Mouse (Mus musculus): ENCODE results near the gene Lsm7. TPM values are rescaled to one million over a fixed set of nuclear protein-coding genes. Genes with fewer than 3 reads are reported as not detected.

Gene Lsm7
- polyA plus RNA-seq, 1 experiment: 242 TPM

DNA sequence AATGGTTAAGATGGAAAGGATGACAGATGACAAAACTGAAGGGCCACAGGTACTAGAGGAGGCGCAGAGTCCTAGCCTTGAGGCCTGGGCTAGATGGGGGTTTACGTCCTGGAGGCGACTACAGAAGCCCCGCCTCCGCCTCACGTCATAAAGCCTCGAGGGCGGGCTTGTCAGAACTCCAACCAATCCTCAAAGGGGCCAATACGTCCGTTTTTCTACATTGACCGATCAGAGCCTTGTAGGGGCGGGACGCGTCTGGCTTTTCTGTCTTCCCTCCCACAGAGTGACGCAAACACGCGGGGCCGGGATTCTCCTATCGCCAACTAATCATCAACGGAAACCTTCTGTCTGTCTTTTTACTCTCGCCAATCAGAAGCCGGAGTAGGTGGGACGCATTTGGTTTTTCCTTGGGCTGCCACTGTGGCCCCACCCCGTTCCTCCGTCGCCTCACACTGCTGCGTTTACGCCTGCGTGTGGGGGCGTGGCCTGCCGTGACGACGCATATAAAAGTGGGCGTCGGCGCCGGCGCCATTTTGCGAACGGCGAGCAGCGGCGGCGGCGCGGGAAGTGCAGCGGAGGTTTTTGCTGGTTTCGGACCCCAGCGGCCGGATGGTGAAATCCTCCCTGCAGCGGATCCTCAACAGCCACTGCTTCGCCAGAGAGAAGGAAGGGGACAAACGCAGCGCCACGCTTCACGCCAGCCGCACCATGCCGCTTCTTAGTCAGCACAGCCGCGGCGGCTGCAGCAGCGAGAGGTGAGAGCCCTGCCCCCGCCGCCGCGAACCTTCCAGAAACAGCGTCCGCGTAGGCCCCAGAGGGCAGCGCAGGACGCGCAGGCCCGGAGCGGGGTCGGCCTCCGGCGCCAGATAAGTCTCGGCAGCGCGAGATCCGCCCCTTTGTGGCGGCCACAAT is 28.6 kb downstream of the Lsm7 start, which contains the start of gene Oaz1:
Oaz1 (plus strand) TSS at position 506 of the 912 bp plus-strand sequence.
- whole genome bisulfite sequencing: under 1% methylated on average over 82 of the region's 82 CpGs
- Histone ChIP-seq H3K27ac (ENCODE audit: control insufficient read depth, insufficient read depth, low read length) (peak within 1 kb of the TSS; percentile 70), H3K27me3 (ENCODE audit: control insufficient read depth, insufficient read depth, low read length) (no peaks in the 10 kb centered on the region), H3K36me3 (ENCODE audit: control insufficient read depth, insufficient read depth, low read length) (peaks cover 10% of the 10 kb centered on the region), H3K4me1 (replicated peaks; ENCODE audit: control insufficient read depth, insufficient read depth, low read length) (peaks cover 21% of the 10 kb centered on the region), H3K4me3 (ENCODE audit: control insufficient read depth, insufficient read depth, low read length) (peak within 1 kb of the TSS; percentile 78)
- DNase-seq: peak; percentile 98
- TF ChIP-seq CTCF (IDR thresholded peaks at IDR 0.05; ENCODE audit: borderline replicate concordance, control insufficient read depth, extremely low read depth, insufficient read depth, low read length, poor library complexity) (0 out of 2 replicates have a peak, but pooled peaks have one; percentile 44), POLR2A (IDR thresholded peaks at IDR 0.05; ENCODE audit: control insufficient read depth, extremely low read depth, insufficient read depth, low read length, poor library complexity) (peak; percentile 78; the same call in 1 of the 2 replicates)

DNA sequence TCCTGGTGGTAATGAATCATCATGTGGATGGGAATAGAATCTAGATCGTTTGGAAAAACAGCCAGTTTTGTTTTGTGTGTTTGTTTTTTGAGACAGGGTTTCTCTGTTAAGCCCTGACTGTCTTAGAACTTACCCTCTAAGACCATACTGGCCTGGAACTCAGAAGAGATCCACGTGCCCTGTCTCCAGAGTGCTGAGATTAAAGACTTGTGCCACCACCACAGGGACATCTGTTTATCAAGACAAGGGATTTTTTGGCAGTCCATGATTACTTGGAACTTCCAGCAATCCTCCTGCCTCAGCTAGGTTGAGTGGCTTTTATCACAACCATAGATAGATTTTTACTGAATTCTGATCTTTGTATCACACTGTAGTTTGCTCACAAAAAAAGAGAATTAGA is 30.2 kb downstream of the Lsm7 start:
- no peak overlapping the region for H3K4me3 ChIP-seq (ENCODE audit: control insufficient read depth, insufficient read depth, low read length)
- WGBS: 38% methylated on average over 2 of the region's 2 CpGs
- DNase-seq: no peak
- peaks cover 21% of the 10 kb centered on the region for H3K4me1 ChIP-seq (replicated peaks; ENCODE audit: control insufficient read depth, insufficient read depth, low read length)
- H3K27ac ChIP-seq (ENCODE audit: control insufficient read depth, insufficient read depth, low read length): peak overlapping the region; percentile 92; the same call in 1 of the 2 replicates
- H3K36me3 ChIP-seq (ENCODE audit: control insufficient read depth, insufficient read depth, low read length): peaks cover 8% of the 10 kb centered on the region
- TF ChIP-seq CTCF (IDR thresholded peaks at IDR 0.05; ENCODE audit: borderline replicate concordance, control insufficient read depth, extremely low read depth, insufficient read depth, low read length, poor library complexity): no peak
- TF ChIP-seq POLR2A (IDR thresholded peaks at IDR 0.05; ENCODE audit: control insufficient read depth, extremely low read depth, insufficient read depth, low read length, poor library complexity): no peak
- H3K27me3 ChIP-seq (ENCODE audit: control insufficient read depth, insufficient read depth, low read length): no peaks in the 10 kb centered on the region

GRCm38 (mm10) chr10:80823847-80824643 is 31.0 kb downstream of the Lsm7 start:
- peak overlapping the region; percentile 92 for H3K27ac ChIP-seq (ENCODE audit: control insufficient read depth, insufficient read depth, low read length)
- peaks cover 21% of the 10 kb centered on the region for H3K4me1 ChIP-seq (replicated peaks; ENCODE audit: control insufficient read depth, insufficient read depth, low read length)
- peak; percentile 45 for DNase-seq
- 10% methylated on average over 8 of the region's 8 CpGs for WGBS
- no peaks in the 10 kb centered on the region for H3K27me3 ChIP-seq (ENCODE audit: control insufficient read depth, insufficient read depth, low read length)
- TF ChIP-seq POLR2A (IDR thresholded peaks at IDR 0.05; ENCODE audit: control insufficient read depth, extremely low read depth, insufficient read depth, low read length, poor library complexity) (peak; percentile 56; the same call in 1 of the 2 replicates), CTCF (IDR thresholded peaks at IDR 0.05; ENCODE audit: borderline replicate concordance, control insufficient read depth, extremely low read depth, insufficient read depth, low read length, poor library complexity) (no peak)
- no peaks in the 10 kb centered on the region for H3K36me3 ChIP-seq (ENCODE audit: control insufficient read depth, insufficient read depth, low read length)
- H3K4me3 ChIP-seq (ENCODE audit: control insufficient read depth, insufficient read depth, low read length): peak overlapping the region; percentile 12

DNA sequence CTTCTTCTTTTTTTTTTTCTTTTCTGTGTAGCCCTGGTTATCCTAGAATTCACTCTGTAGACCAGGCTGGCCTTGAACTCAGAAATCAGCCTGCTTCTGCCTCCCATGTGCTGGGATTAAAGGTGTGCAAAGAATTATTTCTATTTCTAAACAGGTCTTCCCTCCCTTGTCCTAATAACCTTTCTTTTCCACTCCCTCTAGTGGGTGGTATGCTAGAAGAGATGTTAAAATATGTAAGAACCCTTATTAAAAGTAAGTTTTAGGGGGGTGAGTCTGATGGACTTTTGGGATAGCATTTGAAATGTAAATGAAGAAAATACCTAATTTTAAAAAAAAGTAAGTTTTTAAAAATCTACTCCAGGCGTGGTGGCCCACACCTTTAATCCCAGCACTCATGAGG is 31.7 kb downstream of the Lsm7 start:
- H3K27ac ChIP-seq (ENCODE audit: control insufficient read depth, insufficient read depth, low read length): peak overlapping the region; percentile 92; the same call in 1 of the 2 replicates
- H3K4me3 ChIP-seq (ENCODE audit: control insufficient read depth, insufficient read depth, low read length): no peak overlapping the region
- no peaks in the 10 kb centered on the region for H3K27me3 ChIP-seq (ENCODE audit: control insufficient read depth, insufficient read depth, low read length)
- H3K4me1 ChIP-seq (replicated peaks; ENCODE audit: control insufficient read depth, insufficient read depth, low read length): peaks cover 21% of the 10 kb centered on the region
- no peak for TF ChIP-seq CTCF (IDR thresholded peaks at IDR 0.05; ENCODE audit: borderline replicate concordance, control insufficient read depth, extremely low read depth, insufficient read depth, low read length, poor library complexity)
- TF ChIP-seq POLR2A (IDR thresholded peaks at IDR 0.05; ENCODE audit: control insufficient read depth, extremely low read depth, insufficient read depth, low read length, poor library complexity): no peak
- no peak for DNase-seq
- H3K36me3 ChIP-seq (ENCODE audit: control insufficient read depth, insufficient read depth, low read length): no peaks in the 10 kb centered on the region
- 88% methylated on average over 1 of the region's 1 CpGs for WGBS

DNA sequence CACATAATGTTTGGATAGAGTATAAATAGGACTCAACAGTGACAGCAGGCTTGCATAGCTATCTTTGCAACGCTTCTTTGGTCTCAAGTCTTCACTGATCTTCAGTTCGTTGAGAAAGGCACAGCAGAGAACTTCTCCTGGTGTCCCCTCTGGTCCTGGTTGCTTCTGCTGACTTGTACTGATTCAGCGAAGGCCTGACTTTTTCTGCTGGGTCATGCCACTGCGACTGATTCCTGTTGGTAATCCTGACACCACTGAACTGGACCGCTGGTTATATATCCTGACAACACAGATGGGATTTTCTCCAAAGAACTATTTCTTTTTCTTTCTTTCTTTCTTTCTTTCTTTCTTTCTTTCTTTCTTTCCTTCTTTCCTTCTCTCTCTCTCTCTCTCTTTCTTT is 32.5 kb downstream of the Lsm7 start:
- TF ChIP-seq CTCF (IDR thresholded peaks at IDR 0.05; ENCODE audit: borderline replicate concordance, control insufficient read depth, extremely low read depth, insufficient read depth, low read length, poor library complexity) (no peak), POLR2A (IDR thresholded peaks at IDR 0.05; ENCODE audit: control insufficient read depth, extremely low read depth, insufficient read depth, low read length, poor library complexity) (no peak)
- no peak overlapping the region for H3K4me3 ChIP-seq (ENCODE audit: control insufficient read depth, insufficient read depth, low read length)
- WGBS: 82% methylated on average over 5 of the region's 5 CpGs

DNA sequence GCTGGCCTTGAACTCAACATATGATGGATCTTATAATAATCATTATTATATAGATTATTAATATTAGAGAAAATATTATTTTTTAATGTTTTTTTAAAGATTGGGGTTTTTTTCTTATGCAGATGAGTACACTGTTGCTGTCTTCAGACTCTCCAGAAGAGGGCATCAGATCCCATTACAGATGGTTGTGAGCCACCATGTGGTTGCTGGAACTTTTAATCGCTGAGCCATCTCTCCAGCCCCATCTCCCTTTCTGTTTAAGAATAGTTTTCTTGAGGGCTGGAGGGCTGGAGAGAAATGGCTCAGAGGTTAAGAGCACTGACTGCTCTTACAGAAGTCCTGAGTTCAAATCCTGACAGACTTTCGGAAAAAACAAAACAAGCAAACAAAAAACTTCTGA is 33.0 kb downstream of the Lsm7 start:
- Histone ChIP-seq H3K4me1 (replicated peaks; ENCODE audit: control insufficient read depth, insufficient read depth, low read length) (peaks cover 12% of the 10 kb centered on the region), H3K4me3 (ENCODE audit: control insufficient read depth, insufficient read depth, low read length) (no peak overlapping the region), H3K27ac (ENCODE audit: control insufficient read depth, insufficient read depth, low read length) (no peak overlapping the region), H3K27me3 (ENCODE audit: control insufficient read depth, insufficient read depth, low read length) (no peaks in the 10 kb centered on the region), H3K36me3 (ENCODE audit: control insufficient read depth, insufficient read depth, low read length) (no peaks in the 10 kb centered on the region)
- 49% methylated on average over 2 of the region's 2 CpGs for WGBS
- TF ChIP-seq POLR2A (IDR thresholded peaks at IDR 0.05; ENCODE audit: control insufficient read depth, extremely low read depth, insufficient read depth, low read length, poor library complexity): no peak
- no peak for TF ChIP-seq CTCF (IDR thresholded peaks at IDR 0.05; ENCODE audit: borderline replicate concordance, control insufficient read depth, extremely low read depth, insufficient read depth, low read length, poor library complexity)
- peak; percentile 38 for DNase-seq

More for the DNA sequence above, 32.5 kb downstream of the Lsm7 start:
- Histone ChIP-seq H3K36me3 (ENCODE audit: control insufficient read depth, insufficient read depth, low read length) (no peaks in the 10 kb centered on the region), H3K27ac (ENCODE audit: control insufficient read depth, insufficient read depth, low read length) (no peak overlapping the region), H3K27me3 (ENCODE audit: control insufficient read depth, insufficient read depth, low read length) (no peaks in the 10 kb centered on the region), H3K4me1 (replicated peaks; ENCODE audit: control insufficient read depth, insufficient read depth, low read length) (peaks cover 13% of the 10 kb centered on the region)
- no peak for DNase-seq
